Mouse (Mus musculus): ENCODE results near the gene Astn2.

Astn2 gene

GRCm38 (mm10) chr4:65508101-65508500 lies 896.3 kb downstream of the Astn2 start:
- DNase-seq, result no peak

GRCm38 (mm10) chr4:65506870-65507269 lies 897.5 kb downstream of the Astn2 start:
- no peak for DNase-seq

- peak in 1 of 2 experiments; percentile 6 for DNase-seq
Observed at GRCm38 (mm10) chr4:65496463-65496834, 908.0 kb downstream of the Astn2 start.

- no peak for DNase-seq
Observed at GRCm38 (mm10) chr4:65495705-65496462, 908.5 kb downstream of the Astn2 start.

- DNase-seq, result no peak
Observed at GRCm38 (mm10) chr4:65491541-65491940, 912.9 kb downstream of the Astn2 start.

GRCm38 (mm10) chr4:65489711-65490110 lies 914.7 kb downstream of the Astn2 start:
- DNase-seq, result no peak

- DNase-seq, result no peak
Observed at GRCm38 (mm10) chr4:65481632-65482031, 922.8 kb downstream of the Astn2 start.

GRCm38 (mm10) chr4:65477106-65477505 lies 927.3 kb downstream of the Astn2 start:
- DNase-seq, result no peak

- DNase-seq, result no peak
Observed at GRCm38 (mm10) chr4:65475925-65476560, 928.4 kb downstream of the Astn2 start.

- DNase-seq, result no peak
Observed at GRCm38 (mm10) chr4:65473141-65473540, 931.3 kb downstream of the Astn2 start.

GRCm38 (mm10) chr4:65449171-65449570 lies 955.2 kb downstream of the Astn2 start:
- DNase-seq, result no peak

- DNase-seq, result no peak
Observed at GRCm38 (mm10) chr4:65441746-65442145, 962.7 kb downstream of the Astn2 start.

GRCm38 (mm10) chr4:65430804-65431203 lies 973.6 kb downstream of the Astn2 start:
- DNase-seq, result no peak

GRCm38 (mm10) chr4:65427480-65427879 lies 976.9 kb downstream of the Astn2 start:
- DNase-seq, result no peak

GRCm38 (mm10) chr4:65426437-65426836 lies 978.0 kb downstream of the Astn2 start:
- no peak for DNase-seq

GRCm38 (mm10) chr4:65423068-65423625 lies 981.3 kb downstream of the Astn2 start:
- no peak for DNase-seq

- DNase-seq, result no peak
Observed at GRCm38 (mm10) chr4:65421272-65421671, 983.1 kb downstream of the Astn2 start.

- no peak for DNase-seq
Observed at GRCm38 (mm10) chr4:65420511-65420931, 983.9 kb downstream of the Astn2 start.

- DNase-seq, result no peak
Observed at GRCm38 (mm10) chr4:65415507-65415906, 988.9 kb downstream of the Astn2 start.

GRCm38 (mm10) chr4:65402836-65403634 lies 1001.4 kb downstream of the Astn2 start:
- no peak for DNase-seq

GRCm38 (mm10) chr4:65402286-65402685 lies 1002.1 kb downstream of the Astn2 start:
- no peak for DNase-seq

- DNase-seq, result no peak
Observed at GRCm38 (mm10) chr4:65399457-65399856, 1005.0 kb downstream of the Astn2 start.

- DNase-seq, result no peak
Observed at GRCm38 (mm10) chr4:65396806-65397205, 1007.6 kb downstream of the Astn2 start.

All from spleen, adult 18-20 months (tissue).